Mouse (Mus musculus): ENCODE measurements at regions not wholly inside any gene's neighbourhood (a gene's known extent, or its start where the extent isn't known, plus 50 kb on each side); places are given as distances from the start of the nearest gene placed in this dataset.

- no peaks in the 10 kb centered on the region for H3K36me3 ChIP-seq (replicated peaks; ENCODE audit: control insufficient read depth, insufficient read depth)
- H3K27ac ChIP-seq = no peak overlapping the region
- no peaks in the 10 kb centered on the region for H3K9me3 ChIP-seq (ENCODE audit: control insufficient read depth, low read length)
- DNase-seq (ENCODE audit: low spot score) (no peak), ATAC-seq (ENCODE audit: low FRiP score) (no peak)
- no peak overlapping the region for H3K4me2 ChIP-seq (replicated peaks)
- H3K4me1 ChIP-seq (replicated peaks; ENCODE audit: control insufficient read depth, insufficient read depth, low read length) = no peaks in the 10 kb centered on the region
- no peak overlapping the region for H3K4me3 ChIP-seq (replicated peaks; ENCODE audit: low read length)
- H3K27me3 ChIP-seq (ENCODE audit: control insufficient read depth, insufficient read depth, low read length) = no peaks in the 10 kb centered on the region
- no peak overlapping the region for H3K9ac ChIP-seq
Observed at GRCm38 (mm10) chr1:88578231-88578620, 68.4 kb upstream of the Glrp1 start.

- WGBS = 36% methylated on average over 12 of the region's 12 CpGs
- DNase-seq (ENCODE audit: low spot score) (no peak), ATAC-seq (ENCODE audit: low FRiP score) (no peak)
- Histone ChIP-seq H3K27me3 (ENCODE audit: control insufficient read depth, insufficient read depth, low read length) (no peaks in the 10 kb centered on the region), H3K4me2 (replicated peaks) (no peak overlapping the region), H3K9me3 (ENCODE audit: control insufficient read depth, low read length) (no peaks in the 10 kb centered on the region), H3K27ac (no peak overlapping the region), H3K36me3 (replicated peaks; ENCODE audit: control insufficient read depth, insufficient read depth) (no peaks in the 10 kb centered on the region), H3K4me3 (replicated peaks; ENCODE audit: low read length) (no peak overlapping the region), H3K4me1 (replicated peaks; ENCODE audit: control insufficient read depth, insufficient read depth, low read length) (no peaks in the 10 kb centered on the region), H3K9ac (no peak overlapping the region)
Observed at GRCm38 (mm10) chr1:88577498-88578230, 67.8 kb upstream of the Glrp1 start.

GRCm38 (mm10) chr1:88575917-88576669 lies 66.2 kb upstream of the Glrp1 start:
- ATAC-seq (ENCODE audit: low FRiP score) = no peak
- WGBS = 79% methylated on average over 14 of the region's 14 CpGs

GRCm38 (mm10) chr1:88575291-88575690 lies 65.4 kb upstream of the Glrp1 start:
- WGBS = 71% methylated on average over 4 of the region's 4 CpGs
- no peaks in the 10 kb centered on the region for H3K9me3 ChIP-seq (ENCODE audit: control insufficient read depth, low read length)
- H3K4me3 ChIP-seq (replicated peaks; ENCODE audit: low read length) = no peak overlapping the region
- H3K4me2 ChIP-seq (replicated peaks) = no peak overlapping the region
- no peaks in the 10 kb centered on the region for H3K27me3 ChIP-seq (ENCODE audit: control insufficient read depth, insufficient read depth, low read length)
- no peak overlapping the region for H3K9ac ChIP-seq
- H3K36me3 ChIP-seq (replicated peaks; ENCODE audit: control insufficient read depth, insufficient read depth) = no peaks in the 10 kb centered on the region
- ATAC-seq (ENCODE audit: low FRiP score) (no peak), DNase-seq (ENCODE audit: low spot score) (no peak)
- H3K27ac ChIP-seq = no peak overlapping the region
- no peaks in the 10 kb centered on the region for H3K4me1 ChIP-seq (replicated peaks; ENCODE audit: control insufficient read depth, insufficient read depth, low read length)

More at GRCm38 (mm10) chr1:88575917-88576669, 66.2 kb upstream of the Glrp1 start:
- Histone ChIP-seq H3K4me2 (replicated peaks) (no peak overlapping the region), H3K4me3 (replicated peaks; ENCODE audit: low read length) (no peak overlapping the region), H3K36me3 (replicated peaks; ENCODE audit: control insufficient read depth, insufficient read depth) (no peaks in the 10 kb centered on the region), H3K9ac (no peak overlapping the region), H3K9me3 (ENCODE audit: control insufficient read depth, low read length) (no peaks in the 10 kb centered on the region), H3K27me3 (ENCODE audit: control insufficient read depth, insufficient read depth, low read length) (no peaks in the 10 kb centered on the region), H3K4me1 (replicated peaks; ENCODE audit: control insufficient read depth, insufficient read depth, low read length) (no peaks in the 10 kb centered on the region), H3K27ac (no peak overlapping the region)
- DNase-seq (ENCODE audit: low spot score) = no peak

GRCm38 (mm10) chr1:88572161-88572560 lies 62.3 kb upstream of the Glrp1 start:
- Histone ChIP-seq H3K36me3 (replicated peaks; ENCODE audit: control insufficient read depth, insufficient read depth) (no peaks in the 10 kb centered on the region), H3K4me3 (replicated peaks; ENCODE audit: low read length) (no peak overlapping the region), H3K9me3 (ENCODE audit: control insufficient read depth, low read length) (no peaks in the 10 kb centered on the region), H3K27ac (no peak overlapping the region), H3K4me1 (replicated peaks; ENCODE audit: control insufficient read depth, insufficient read depth, low read length) (no peaks in the 10 kb centered on the region), H3K9ac (no peak overlapping the region), H3K4me2 (replicated peaks) (no peak overlapping the region), H3K27me3 (ENCODE audit: control insufficient read depth, insufficient read depth, low read length) (no peaks in the 10 kb centered on the region)
- 95% methylated on average over 13 of the region's 13 CpGs for WGBS
- ATAC-seq (ENCODE audit: low FRiP score) = no peak
- no peak for DNase-seq (ENCODE audit: low spot score)

- H3K4me2 ChIP-seq (replicated peaks) = no peak overlapping the region
- H3K27ac ChIP-seq = peak overlapping the region; percentile 68; the same call in 1 of the 2 replicates
- no peaks in the 10 kb centered on the region for H3K36me3 ChIP-seq (replicated peaks; ENCODE audit: control insufficient read depth, insufficient read depth)
Observed at GRCm38 (mm10) chr1:88568447-88569053, 58.7 kb upstream of the Glrp1 start.

GRCm38 (mm10) chr1:88567198-88567597 lies 57.3 kb upstream of the Glrp1 start:
- Histone ChIP-seq H3K9me3 (ENCODE audit: control insufficient read depth, low read length) (no peaks in the 10 kb centered on the region), H3K4me1 (replicated peaks; ENCODE audit: control insufficient read depth, insufficient read depth, low read length) (no peaks in the 10 kb centered on the region), H3K4me3 (replicated peaks; ENCODE audit: low read length) (no peak overlapping the region), H3K27ac (no peak overlapping the region), H3K4me2 (replicated peaks) (no peak overlapping the region), H3K9ac (no peak overlapping the region), H3K27me3 (ENCODE audit: control insufficient read depth, insufficient read depth, low read length) (no peaks in the 10 kb centered on the region), H3K36me3 (replicated peaks; ENCODE audit: control insufficient read depth, insufficient read depth) (no peaks in the 10 kb centered on the region)
- ATAC-seq (ENCODE audit: low FRiP score) (no peak), DNase-seq (ENCODE audit: low spot score) (no peak)
- WGBS = 86% methylated on average over 1 of the region's 1 CpGs

More at GRCm38 (mm10) chr1:88568447-88569053, 58.7 kb upstream of the Glrp1 start:
- Histone ChIP-seq H3K9me3 (ENCODE audit: control insufficient read depth, low read length) (no peaks in the 10 kb centered on the region), H3K27me3 (ENCODE audit: control insufficient read depth, insufficient read depth, low read length) (no peaks in the 10 kb centered on the region), H3K4me3 (replicated peaks; ENCODE audit: low read length) (no peak overlapping the region), H3K4me1 (replicated peaks; ENCODE audit: control insufficient read depth, insufficient read depth, low read length) (no peaks in the 10 kb centered on the region), H3K9ac (no peak overlapping the region)
- WGBS = 58% methylated on average over 6 of the region's 6 CpGs
- DNase-seq (ENCODE audit: low spot score) (no peak), ATAC-seq (ENCODE audit: low FRiP score) (no peak; the same call in 1 of the 2 replicates)

GRCm38 (mm10) chr1:88566426-88566825 lies 56.6 kb upstream of the Glrp1 start:
- ATAC-seq (ENCODE audit: low FRiP score) = no peak
- H3K27me3 ChIP-seq (ENCODE audit: control insufficient read depth, insufficient read depth, low read length) = no peaks in the 10 kb centered on the region
- no peak overlapping the region for H3K4me2 ChIP-seq (replicated peaks)
- H3K9me3 ChIP-seq (ENCODE audit: control insufficient read depth, low read length) = no peaks in the 10 kb centered on the region
- no peaks in the 10 kb centered on the region for H3K4me1 ChIP-seq (replicated peaks; ENCODE audit: control insufficient read depth, insufficient read depth, low read length)
- no peak overlapping the region for H3K27ac ChIP-seq
- no peak overlapping the region for H3K9ac ChIP-seq
- H3K36me3 ChIP-seq (replicated peaks; ENCODE audit: control insufficient read depth, insufficient read depth) = no peaks in the 10 kb centered on the region
- DNase-seq (ENCODE audit: low spot score) = no peak
- no peak overlapping the region for H3K4me3 ChIP-seq (replicated peaks; ENCODE audit: low read length)

- ATAC-seq (ENCODE audit: low FRiP score) (no peak), DNase-seq (ENCODE audit: low spot score) (no peak)
- H3K4me3 ChIP-seq (replicated peaks; ENCODE audit: low read length) = no peak overlapping the region
- no peaks in the 10 kb centered on the region for H3K4me1 ChIP-seq (replicated peaks; ENCODE audit: control insufficient read depth, insufficient read depth, low read length)
- no peaks in the 10 kb centered on the region for H3K36me3 ChIP-seq (replicated peaks; ENCODE audit: control insufficient read depth, insufficient read depth)
- H3K9ac ChIP-seq = no peak overlapping the region
- H3K4me2 ChIP-seq (replicated peaks) = no peak overlapping the region
- WGBS = 84% methylated on average over 4 of the region's 4 CpGs
- no peaks in the 10 kb centered on the region for H3K27me3 ChIP-seq (ENCODE audit: control insufficient read depth, insufficient read depth, low read length)
- no peak overlapping the region for H3K27ac ChIP-seq
- no peaks in the 10 kb centered on the region for H3K9me3 ChIP-seq (ENCODE audit: control insufficient read depth, low read length)
Observed at GRCm38 (mm10) chr1:88564825-88565224, 55.0 kb upstream of the Glrp1 start.
